Mouse (Mus musculus) lung, adult 2 months (tissue): ENCODE measurements at regions not wholly inside any gene's neighbourhood (a gene's known extent, or its start where the extent isn't known, plus 50 kb on each side); places are given as distances from the start of the nearest gene placed in this dataset.

Experiments used
- CTCF ChIP-seq: fragments of 200-500 bp; IDR thresholded peaks from 2 replicates; pipeline ENCODE4 v1.5.1; 2011; ENCODE audit warnings: mild to moderate bottlenecking, low read length, control low read depth; ENCODE audit not compliant: insufficient read depth
- POLR2A ChIP-seq: fragments of 200-500 bp; IDR thresholded peaks from 2 replicates; pipeline ENCODE4 v1.6.1; 2011; ENCODE audit warnings: low read depth, mild to moderate bottlenecking, control low read depth, low read length, borderline replicate concordance; ENCODE audit errors: extremely low read depth

- TF ChIP-seq CTCF (peak; percentile 33; the same call in 1 of the 2 replicates), POLR2A (no peak)
Measured at GRCm38 (mm10) chr2:11113191-11113590, 58.7 kb upstream of the Prkcq start.
